Mouse (Mus musculus): ENCODE results near the gene Rtn4ip1.

GRCm38 (mm10) chr10:43871458-43871857 lies 30.1 kb upstream of the Rtn4ip1 start:
- TF ChIP-seq CTCF (IDR thresholded peaks at IDR 0.05; ENCODE audit: extremely low read depth, insufficient read depth, insufficient read length, insufficient replicate concordance) (no peak), POLR2A (IDR thresholded peaks at IDR 0.05; ENCODE audit: low read depth, low read length) (no peak)
